Mouse (Mus musculus) heart, embryonic 11.5 days (tissue): ENCODE measurements around the gene Ppp2r3d. TPM values are rescaled to one million over a fixed set of nuclear protein-coding genes. Genes with fewer than 3 reads are reported as not detected.

Experiments
- ATAC-seq: fragments of 200-750 bp; cut with Nextera tagmentation; replicated peaks from 2 replicates; pipeline ENCODE4 v1.8.0; 2017; ENCODE audit warnings: moderate library complexity; ENCODE audit not compliant: insufficient number of reproducible peaks, low FRiP score, low TSS enrichment
- H3K27ac ChIP-seq: fragments of 300-500 bp; sonication (generic); 2 replicates; pipeline ENCODE4 v1.5.1; 2014; ENCODE audit warnings: mild to moderate bottlenecking, low read depth, low read length
- H3K27me3 ChIP-seq: fragments of 300-500 bp; sonication (generic); 2 replicates; pipeline ENCODE4 v1.6.1; 2014; ENCODE audit warnings: mild to moderate bottlenecking, low read length, mixed read lengths; ENCODE audit not compliant: control insufficient read depth, insufficient read depth
- H3K36me3 ChIP-seq: fragments of 300-500 bp; sonication (generic); 2 replicates; pipeline ENCODE4 v1.6.1; 2014; ENCODE audit warnings: mild to moderate bottlenecking, low read length, moderate library complexity, mixed read lengths; ENCODE audit not compliant: control insufficient read depth, insufficient read depth
- H3K4me1 ChIP-seq: fragments of 300-500 bp; sonication (generic); 2 replicates; pipeline ENCODE4 v1.6.1; 2014; ENCODE audit warnings: low read length; ENCODE audit not compliant: control insufficient read depth, insufficient read depth
- H3K4me2 ChIP-seq: fragments of 300-500 bp; sonication (generic); 2 replicates; pipeline ENCODE4 v1.6.1; 2014; ENCODE audit warnings: mild to moderate bottlenecking, moderate library complexity
- H3K4me3 ChIP-seq: fragments of 300-500 bp; sonication (generic); 2 replicates; pipeline ENCODE4 v1.5.1; 2014; ENCODE audit warnings: low read depth, low read length
- H3K9ac ChIP-seq: fragments of 300-500 bp; sonication (generic); 2 replicates; pipeline ENCODE4 v1.6.1; 2014; ENCODE audit warnings: mild to moderate bottlenecking, low read depth, low read length, moderate library complexity
- H3K9me3 ChIP-seq: fragments of 300-500 bp; sonication (generic); replicated peaks from 2 replicates; pipeline ENCODE4 v1.6.1; 2016; ENCODE audit warnings: low read length; ENCODE audit not compliant: control insufficient read depth
- WGBS: fragments of 180-500 bp; shearing (Covaris S2); extraction: QIAGEN DNeasy Blood & Tissue Kit; methylation state at CpG from one replicate; pipeline ENCODE4 v1.1.7; 2014; ENCODE audit not compliant: insufficient replicate concordance; 5-methylcytosine and 5-hydroxymethylcytosine counted together
- polyA plus RNA-seq: library from polyadenylated mRNA; unstranded; fragments of >200 nt; fragmentation: Nextera tagmentation; extraction: Ambion mirVana; gene quantifications from 2 replicates; pipeline ENCODE4 v1.2.1, GENCODE M21; 2014

Gene Ppp2r3d
- polyA plus RNA-seq, 1 experiment from 2014 or later, result 101 TPM

DNA sequence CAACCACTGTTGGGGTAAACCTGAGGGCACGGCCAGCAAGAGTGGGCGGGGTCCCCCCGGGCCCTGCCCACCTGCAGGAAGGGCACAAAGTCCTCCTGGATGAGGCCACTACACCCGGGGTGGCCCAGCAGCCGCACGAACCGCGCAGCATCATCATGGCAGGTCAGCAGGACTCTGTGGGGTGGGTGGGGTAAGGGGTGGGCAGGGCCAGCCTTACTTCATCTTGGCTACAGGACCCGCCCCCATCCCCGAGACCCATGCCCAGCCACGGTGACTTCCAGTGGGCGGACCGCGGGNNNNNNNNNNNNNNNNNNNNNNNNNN lies 36.0 kb downstream of the Ppp2r3d start:
- Histone ChIP-seq H3K9me3 (peaks cover 25% of the 10 kb centered on the region), H3K36me3 (peaks cover 36% of the 10 kb centered on the region), H3K27ac (no peak overlapping the region), H3K9ac (no peak overlapping the region), H3K27me3 (no peaks in the 10 kb centered on the region), H3K4me1 (no peaks in the 10 kb centered on the region), H3K4me3 (peak overlapping the region; percentile 18; the same call in 1 of the 2 replicates), H3K4me2 (no peak overlapping the region)
- WGBS, result 75% methylated on average over 14 of the region's 14 CpGs
- ATAC-seq, result peak; percentile 67; the same call in 1 of the 2 replicates

DNA sequence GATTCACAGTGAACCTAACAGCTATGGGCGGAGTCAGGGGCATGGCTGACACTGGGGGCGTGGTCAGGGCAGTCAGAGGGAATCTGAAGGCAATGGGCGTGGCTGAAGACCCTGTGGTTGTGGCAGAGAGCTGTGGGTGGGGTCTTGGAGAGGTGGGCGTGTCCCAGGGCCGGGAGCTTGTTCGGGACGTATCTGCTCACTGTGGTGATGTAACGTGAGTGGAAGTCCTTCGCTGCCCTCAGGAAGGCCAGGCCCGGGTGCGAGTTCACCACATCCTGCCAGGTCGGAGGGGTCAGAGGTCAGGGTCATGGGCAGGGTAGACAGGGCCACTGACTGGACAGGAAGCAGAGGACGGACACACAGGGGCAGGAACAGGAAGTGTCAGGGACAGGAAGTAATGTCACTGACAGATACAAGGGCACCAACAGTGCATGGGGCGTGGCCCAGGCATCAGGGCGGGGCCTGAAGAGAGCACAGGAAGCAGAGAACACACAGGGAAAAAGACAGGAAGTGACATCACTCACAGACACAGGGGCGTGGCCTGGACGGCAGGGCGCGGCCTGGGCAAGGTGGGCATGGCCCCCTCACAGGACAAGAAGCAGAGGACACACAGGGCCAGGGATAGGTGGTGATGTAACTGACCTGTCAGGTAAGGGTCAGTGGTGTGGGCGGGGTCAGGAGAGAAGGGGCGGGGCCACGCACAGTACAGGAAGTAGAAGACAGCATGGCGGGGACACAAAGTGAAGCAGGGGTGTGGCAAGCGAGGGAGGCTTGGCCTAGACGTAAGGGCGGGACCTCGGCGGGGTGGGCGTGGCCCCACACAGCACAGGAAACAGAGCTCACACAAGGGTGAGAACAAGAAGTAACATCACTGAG lies 36.6 kb downstream of the Ppp2r3d start:
- no peaks in the 10 kb centered on the region for H3K4me1 ChIP-seq
- H3K4me3 ChIP-seq, result peak overlapping the region; percentile 18; the same call in 1 of the 2 replicates
- H3K4me2 ChIP-seq, result no peak overlapping the region
- peak; percentile 72 for ATAC-seq
- WGBS, result 89% methylated on average over 29 of the region's 29 CpGs
- no peaks in the 10 kb centered on the region for H3K27me3 ChIP-seq
- peaks cover 36% of the 10 kb centered on the region for H3K36me3 ChIP-seq
- no peak overlapping the region for H3K9ac ChIP-seq
- peaks cover 25% of the 10 kb centered on the region for H3K9me3 ChIP-seq
- no peak overlapping the region for H3K27ac ChIP-seq

DNA sequence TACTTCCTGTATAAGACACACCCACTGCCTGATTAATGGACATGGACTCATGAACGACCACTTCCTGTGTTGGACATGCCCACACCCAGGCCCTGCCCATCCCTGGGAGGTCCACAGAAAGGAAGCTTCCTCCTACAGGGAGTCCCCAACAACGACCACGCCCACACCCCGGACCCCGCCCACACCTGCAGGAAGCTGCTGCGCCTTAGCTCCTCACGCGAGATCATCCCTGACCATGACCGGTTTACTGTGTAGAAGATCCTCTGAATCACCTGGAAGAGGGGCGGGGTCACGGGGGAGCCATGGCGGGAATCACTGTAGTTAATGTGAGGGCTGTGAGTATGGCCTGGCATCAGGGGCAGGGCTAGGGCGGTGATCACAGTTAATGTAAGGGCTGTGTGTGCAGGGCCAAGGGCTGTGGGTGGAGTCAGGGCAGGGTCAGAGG lies 37.3 kb downstream of the Ppp2r3d start:
- WGBS, result 91% methylated on average over 13 of the region's 13 CpGs
- H3K4me3 ChIP-seq, result no peak overlapping the region
- H3K27me3 ChIP-seq, result no peaks in the 10 kb centered on the region
- H3K4me1 ChIP-seq, result no peaks in the 10 kb centered on the region
- no peak overlapping the region for H3K27ac ChIP-seq
- peaks cover 25% of the 10 kb centered on the region for H3K9me3 ChIP-seq
- no peak overlapping the region for H3K4me2 ChIP-seq
- peaks cover 36% of the 10 kb centered on the region for H3K36me3 ChIP-seq
- no peak overlapping the region for H3K9ac ChIP-seq
- peak; percentile 46 for ATAC-seq

GRCm38 (mm10) chr9:124438686-124439346 lies 37.9 kb downstream of the Ppp2r3d start:
- Histone ChIP-seq H3K4me2 (no peak overlapping the region), H3K4me1 (no peaks in the 10 kb centered on the region), H3K9ac (no peak overlapping the region), H3K27me3 (no peaks in the 10 kb centered on the region), H3K4me3 (no peak overlapping the region), H3K9me3 (peaks cover 25% of the 10 kb centered on the region), H3K27ac (no peak overlapping the region), H3K36me3 (peaks cover 36% of the 10 kb centered on the region)
- 93% methylated on average over 21 of the region's 22 CpGs for WGBS
- ATAC-seq, result peak; percentile 20; the same call in 1 of the 2 replicates

DNA sequence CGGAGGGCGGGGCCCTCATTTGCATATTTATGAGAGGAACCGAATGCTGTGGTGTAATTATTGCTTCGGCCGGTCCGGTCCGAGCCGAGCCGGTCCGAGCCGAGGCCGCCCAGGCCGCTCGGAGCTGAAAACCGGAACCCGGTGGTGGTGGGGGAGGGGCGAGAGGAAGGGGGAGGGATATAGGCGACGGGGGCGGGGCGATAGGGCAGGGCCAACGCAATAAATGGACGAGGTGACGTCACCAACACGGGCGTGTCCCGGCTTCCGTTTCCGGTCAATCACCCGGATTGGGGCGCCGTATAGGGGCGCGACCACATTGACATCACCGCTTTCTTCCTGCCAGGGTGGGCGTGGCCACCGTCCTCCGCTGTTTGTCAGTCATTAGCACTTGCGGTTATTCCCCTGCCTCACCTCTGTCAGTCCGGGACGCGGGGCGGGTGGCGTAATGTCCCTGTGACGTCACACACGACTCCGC lies 51.2 kb downstream of the Ppp2r3d start:
- H3K9ac ChIP-seq, result peak overlapping the region; percentile 74
- peak overlapping the region; percentile 60 for H3K4me3 ChIP-seq
- no peaks in the 10 kb centered on the region for H3K4me1 ChIP-seq
- peak overlapping the region; percentile 97 for H3K27ac ChIP-seq
- H3K4me2 ChIP-seq, result peak overlapping the region; percentile 70
- under 1% methylated on average over 45 of the region's 47 CpGs for WGBS
- ATAC-seq, result peak; percentile 23
- no peaks in the 10 kb centered on the region for H3K36me3 ChIP-seq
- no peaks in the 10 kb centered on the region for H3K9me3 ChIP-seq
- H3K27me3 ChIP-seq, result no peaks in the 10 kb centered on the region

DNA sequence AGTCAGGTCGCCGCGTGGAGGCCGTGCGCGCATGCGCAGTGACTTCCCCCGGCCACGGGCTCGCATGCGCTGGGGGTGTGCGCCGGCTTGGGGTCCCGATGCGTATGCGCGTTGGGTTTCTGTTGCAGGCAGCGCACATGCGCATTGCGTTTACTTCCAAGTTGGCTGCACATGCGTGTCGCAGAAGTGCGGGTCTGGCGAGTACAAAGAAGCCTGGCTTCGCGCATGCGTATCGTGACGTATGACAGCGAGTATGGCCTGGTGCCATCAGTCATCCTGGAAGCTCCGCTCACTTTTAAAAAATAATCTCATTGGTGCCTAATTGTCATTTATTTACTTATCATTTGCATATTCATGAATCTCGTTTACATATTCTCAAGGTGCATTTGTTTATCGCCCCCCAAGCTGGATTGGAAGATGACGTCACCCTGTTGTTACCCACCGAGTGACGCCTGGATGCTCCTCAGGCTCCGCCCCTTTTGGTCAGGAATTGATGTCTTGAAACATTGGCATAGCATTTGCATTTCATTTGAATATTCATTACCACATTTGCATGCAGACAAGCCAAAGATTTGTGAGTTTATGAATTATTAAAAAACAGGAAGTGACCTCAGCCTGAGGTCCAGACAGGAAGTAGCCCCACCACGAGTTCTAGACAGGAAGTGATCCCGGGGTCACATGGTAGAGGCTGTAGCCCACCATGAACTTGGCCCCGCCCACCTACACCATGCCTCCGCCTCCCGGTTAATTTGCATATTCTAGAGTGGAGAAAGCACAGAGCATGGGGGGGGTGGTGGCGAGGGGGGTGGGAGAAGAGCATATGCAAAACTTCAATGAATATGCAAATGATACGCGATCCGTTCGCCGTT lies 51.9 kb downstream of the Ppp2r3d start:
- H3K27me3 ChIP-seq, result no peaks in the 10 kb centered on the region
- peak overlapping the region; percentile 70 for H3K4me2 ChIP-seq
- H3K9me3 ChIP-seq, result no peaks in the 10 kb centered on the region
- H3K36me3 ChIP-seq, result no peaks in the 10 kb centered on the region
- ATAC-seq, result peak; percentile 67
- peak overlapping the region; percentile 73 for H3K9ac ChIP-seq
- H3K27ac ChIP-seq, result peak overlapping the region; percentile 97
- no peaks in the 10 kb centered on the region for H3K4me1 ChIP-seq
- peak overlapping the region; percentile 60 for H3K4me3 ChIP-seq
- WGBS, result under 1% methylated on average over 48 of the region's 48 CpGs

- ATAC-seq, result peak; percentile 3
- H3K4me1 ChIP-seq, result no peaks in the 10 kb centered on the region
- H3K4me2 ChIP-seq, result peak overlapping the region; percentile 70
- H3K4me3 ChIP-seq, result peak overlapping the region; percentile 60
- H3K36me3 ChIP-seq, result no peaks in the 10 kb centered on the region
- H3K27ac ChIP-seq, result peak overlapping the region; percentile 97
- H3K9me3 ChIP-seq, result no peaks in the 10 kb centered on the region
- no peaks in the 10 kb centered on the region for H3K27me3 ChIP-seq
- WGBS, result under 1% methylated on average over 27 of the region's 27 CpGs
- H3K9ac ChIP-seq, result peak overlapping the region; percentile 73
Measured at GRCm38 (mm10) chr9:124424292-124424541, 52.5 kb downstream of the Ppp2r3d start.

DNA sequence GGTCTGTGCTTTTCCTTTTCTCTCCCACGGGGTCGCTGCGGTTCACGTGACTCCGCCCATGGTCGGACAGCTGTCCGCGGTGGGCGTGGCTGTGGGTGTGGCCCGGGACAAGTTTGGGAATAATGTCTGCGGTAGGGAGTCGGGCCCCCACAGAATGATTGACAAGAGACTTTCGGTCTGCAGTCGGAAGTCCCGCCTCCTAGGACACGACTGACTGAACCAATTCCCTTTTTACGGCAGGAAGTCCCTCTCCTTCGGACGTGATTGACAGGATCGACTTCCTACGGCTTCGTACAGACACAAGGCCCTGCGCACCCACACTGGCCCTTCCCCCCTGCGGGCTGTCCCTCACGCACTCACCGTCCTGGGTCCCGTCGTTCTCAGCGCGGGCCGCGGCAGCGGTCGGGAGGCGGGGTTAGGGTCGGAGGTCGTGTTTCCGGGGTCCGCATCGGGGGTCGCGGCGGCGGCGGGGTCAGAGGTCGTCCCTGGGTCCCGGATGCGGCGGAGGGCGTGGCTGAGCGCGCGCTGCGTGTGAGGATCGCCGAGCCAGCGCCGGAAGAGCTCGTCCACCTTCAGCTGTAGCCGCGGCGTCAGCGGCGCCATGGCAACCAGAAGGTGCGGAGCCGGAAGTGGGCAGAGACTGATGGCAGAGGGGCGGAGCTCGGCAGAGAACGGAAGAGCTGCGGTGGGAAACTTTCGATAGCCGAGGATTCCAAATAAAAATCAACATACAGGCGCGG lies 53.0 kb downstream of the Ppp2r3d start:
- ATAC-seq, result peak; percentile 73
- H3K4me1 ChIP-seq, result no peaks in the 10 kb centered on the region
- WGBS, result under 1% methylated on average over 62 of the region's 74 CpGs
- peak overlapping the region; percentile 73 for H3K9ac ChIP-seq
- peak overlapping the region; percentile 60 for H3K4me3 ChIP-seq
- H3K4me2 ChIP-seq, result peak overlapping the region; percentile 70
- H3K27me3 ChIP-seq, result no peaks in the 10 kb centered on the region
- H3K36me3 ChIP-seq, result no peaks in the 10 kb centered on the region
- H3K27ac ChIP-seq, result peak overlapping the region; percentile 97
- no peaks in the 10 kb centered on the region for H3K9me3 ChIP-seq
